Mouse (Mus musculus) ES-E14 (cell line): ENCODE results near the gene Dscam.

ENCODE experiments used
- CHD2 ChIP-seq: IDR thresholded peaks from 2 replicates; pipeline ENCODE4 v1.6.1; 2014; ENCODE audit warnings: mild to moderate bottlenecking, low read depth, low read length, inconsistent platforms
- HCFC1 ChIP-seq: IDR thresholded peaks from 2 replicates; pipeline ENCODE4 v1.6.1; 2012; ENCODE audit warnings: low read length, inconsistent platforms, borderline replicate concordance; ENCODE audit not compliant: insufficient read depth
- ZC3H11A ChIP-seq: IDR thresholded peaks from 2 replicates; pipeline ENCODE4 v1.6.1; 2012; ENCODE audit warnings: low read depth, mild to moderate bottlenecking, inconsistent platforms, low read length, borderline replicate concordance

DNA sequence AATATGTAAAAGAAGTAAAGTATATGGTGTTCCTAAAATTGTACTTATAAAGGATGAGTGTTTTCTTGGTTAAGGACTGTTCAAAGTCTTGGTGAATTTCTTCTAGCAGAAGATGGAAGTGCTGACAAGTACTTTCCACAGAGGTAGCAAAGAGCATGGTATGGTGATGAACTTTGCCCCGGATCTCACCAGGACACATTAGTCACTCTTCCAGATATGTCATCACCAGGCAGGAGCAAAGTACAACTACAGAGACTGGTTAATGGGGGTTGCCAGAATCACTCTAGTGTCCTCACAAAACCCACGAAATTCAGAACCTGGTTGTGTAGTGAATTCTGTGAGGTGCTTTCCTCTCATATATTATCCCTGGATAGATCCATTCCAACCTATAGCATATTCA is 379.2 kb downstream of the Dscam start:
- TF ChIP-seq CHD2 (no peak), HCFC1 (no peak), ZC3H11A (no peak)
